Mouse (Mus musculus) thymus, adult 2 months (tissue): Measurements from ENCODE around the gene Ston2.

Experiments used
- CTCF ChIP-seq: fragments of 200-500 bp; IDR thresholded peaks from 2 replicates; pipeline ENCODE4 v1.5.1; 2012; ENCODE audit warnings: mild to moderate bottlenecking, control low read depth, low read length, moderate library complexity, borderline replicate concordance; ENCODE audit not compliant: control insufficient read depth, poor library complexity, insufficient read depth; ENCODE audit errors: extremely low read depth
- POLR2A ChIP-seq: fragments of 200-500 bp; IDR thresholded peaks from 2 replicates; pipeline ENCODE4 v1.6.1; 2012; ENCODE audit warnings: mild to moderate bottlenecking, low read length, control low read depth, moderate library complexity; ENCODE audit not compliant: control insufficient read depth, poor library complexity, insufficient read depth; ENCODE audit errors: extremely low read depth

- TF ChIP-seq CTCF (no peak), POLR2A (no peak)
These were observed 64.3 kb downstream of the Ston2 start for GRCm38 (mm10) chr12:91723912-91724311.
